Mouse (Mus musculus) kidney, embryonic 15.5 days (tissue): ENCODE measurements around the gene Dcakd. TPM values are rescaled to one million over a fixed set of nuclear protein-coding genes. Genes with fewer than 3 reads are reported as not detected.

Source experiments
- ATAC-seq: fragments of 200-750 bp; cut with Nextera tagmentation; replicated peaks from 2 replicates; pipeline ENCODE4 v1.8.0; 2017; ENCODE audit warnings: moderate TSS enrichment; ENCODE audit not compliant: low FRiP score
- H3K27ac ChIP-seq: fragments of 300-500 bp; sonication (generic); 2 replicates; pipeline ENCODE4 v1.5.1; 2015; ENCODE audit warnings: mild to moderate bottlenecking, inconsistent platforms
- H3K27me3 ChIP-seq: fragments of 300-500 bp; sonication (generic); 2 replicates; pipeline ENCODE4 v1.6.1; 2015; ENCODE audit warnings: inconsistent platforms
- H3K36me3 ChIP-seq: fragments of 300-500 bp; sonication (generic); 2 replicates; pipeline ENCODE4 v1.6.1; 2015; ENCODE audit warnings: inconsistent platforms
- H3K4me1 ChIP-seq: fragments of 300-500 bp; sonication (generic); 2 replicates; pipeline ENCODE4 v1.6.1; 2015; ENCODE audit warnings: inconsistent platforms
- H3K4me2 ChIP-seq: fragments of 300-500 bp; sonication (generic); 2 replicates; pipeline ENCODE4 v1.6.1; 2015; ENCODE audit warnings: moderate library complexity, mild to moderate bottlenecking, inconsistent platforms
- H3K4me3 ChIP-seq: fragments of 300-500 bp; sonication (generic); replicated peaks from 2 replicates; pipeline ENCODE4 v1.5.1; 2015; ENCODE audit warnings: mild to moderate bottlenecking, inconsistent platforms
- H3K9ac ChIP-seq: fragments of 300-500 bp; sonication (generic); 2 replicates; pipeline ENCODE4 v1.6.1; 2015; ENCODE audit warnings: mild to moderate bottlenecking, inconsistent platforms
- H3K9me3 ChIP-seq: fragments of 300-500 bp; sonication (generic); replicated peaks from 2 replicates; pipeline ENCODE4 v1.6.1; 2016; ENCODE audit warnings: inconsistent platforms
- WGBS: fragments of 180-500 bp; shearing (Covaris S2); methylation state at CpG from one replicate; pipeline ENCODE4 v1.1.7; 2015; ENCODE audit warnings: mixed read lengths; 5-methylcytosine and 5-hydroxymethylcytosine counted together
- microRNA-seq: library from miRNA; unstranded; fragments of <30 nt; microRNA quantifications from one replicate; pipeline ENCODE4, GENCODE M21; 2016
- polyA plus RNA-seq: library from polyadenylated mRNA; unstranded; fragments of >200 nt; fragmentation: Nextera tagmentation; extraction: Ambion mirVana; gene quantifications from 2 replicates; pipeline ENCODE4 v1.2.1, GENCODE M21; 2015

The Dcakd gene
- polyA plus RNA-seq, 1 experiment from 2014 or later = 187 TPM

GRCm38 (mm10) chr11:102945306-102946264, 82.5 kb downstream of the Dcakd start:
- WGBS = 3% methylated on average over 54 of the region's 54 CpGs
- Histone ChIP-seq H3K27me3 (peaks cover 92% of the 10 kb centered on the region), H3K4me3 (peak overlapping the region; percentile 45), H3K36me3 (no peaks in the 10 kb centered on the region), H3K27ac (no peak overlapping the region), H3K9me3 (no peaks in the 10 kb centered on the region), H3K9ac (peak overlapping the region; percentile 35), H3K4me2 (peak overlapping the region; percentile 82), H3K4me1 (peaks cover 47% of the 10 kb centered on the region)
- ATAC-seq = peak; percentile 20; the same call in 1 of the 2 replicates

Small RNA genes within 50 kb of the gene (microRNA-seq; reads per million reads assigned to microRNA genes)
- not detected for gene Mir6931

Other genes starting within 250 kb of the Dcakd start
- gene Gjc1, start 208.6 kb downstream of the Dcakd start, polyA plus RNA-seq = 59.2 and 63.7 TPM in 2 replicates
- gene Higd1b, start 192.5 kb downstream of the Dcakd start, polyA plus RNA-seq = 0.48 and 0.71 TPM in 2 replicates
- 210 and 240 TPM in 2 replicates for gene Eftud2, start 147.3 kb downstream of the Dcakd start, polyA plus RNA-seq
- 1.2 and 1.7 TPM in 2 replicates for gene Ccdc103, start 147.1 kb downstream of the Dcakd start, polyA plus RNA-seq
- not detected in 2 replicates for gene Fam187a, start 143.2 kb downstream of the Dcakd start, polyA plus RNA-seq
- gene Gfap, start 127.4 kb downstream of the Dcakd start, polyA plus RNA-seq = 0.22 and 0.32 TPM in 2 replicates
- gene Kif18b, start 103.2 kb downstream of the Dcakd start, polyA plus RNA-seq = 10.7 and 12.4 TPM in 2 replicates
- 3.7 and 4.2 TPM in 2 replicates for gene C1ql1, start 81.6 kb downstream of the Dcakd start, polyA plus RNA-seq
- gene Nmt1, start 143 bp downstream of the Dcakd start, polyA plus RNA-seq = 59.2 and 63.2 TPM in 2 replicates
- 6.2 and 6.4 TPM in 2 replicates for gene Plcd3, start 73.3 kb upstream of the Dcakd start, polyA plus RNA-seq
- gene Acbd4, start 73.3 kb upstream of the Dcakd start, polyA plus RNA-seq = 19.4 and 25.3 TPM in 2 replicates
- 5.0 and 5.5 TPM in 2 replicates for gene Hexim1, start 87.9 kb upstream of the Dcakd start, polyA plus RNA-seq
- gene Hexim2, start 104.1 kb upstream of the Dcakd start, polyA plus RNA-seq = 9.2 and 10.7 TPM in 2 replicates
- gene Fmnl1, start 142.8 kb upstream of the Dcakd start, polyA plus RNA-seq = 2.2 and 3.8 TPM in 2 replicates
- gene 1700023F06Rik, start 180.2 kb upstream of the Dcakd start, polyA plus RNA-seq = 0.19 and 0.42 TPM in 2 replicates
- gene Spata32, start 190.1 kb upstream of the Dcakd start, polyA plus RNA-seq = not detected in 2 replicates
- gene Map3k14, start 239.1 kb upstream of the Dcakd start, polyA plus RNA-seq = 4.3 and 4.9 TPM in 2 replicates